In the genomic region with DNA sequence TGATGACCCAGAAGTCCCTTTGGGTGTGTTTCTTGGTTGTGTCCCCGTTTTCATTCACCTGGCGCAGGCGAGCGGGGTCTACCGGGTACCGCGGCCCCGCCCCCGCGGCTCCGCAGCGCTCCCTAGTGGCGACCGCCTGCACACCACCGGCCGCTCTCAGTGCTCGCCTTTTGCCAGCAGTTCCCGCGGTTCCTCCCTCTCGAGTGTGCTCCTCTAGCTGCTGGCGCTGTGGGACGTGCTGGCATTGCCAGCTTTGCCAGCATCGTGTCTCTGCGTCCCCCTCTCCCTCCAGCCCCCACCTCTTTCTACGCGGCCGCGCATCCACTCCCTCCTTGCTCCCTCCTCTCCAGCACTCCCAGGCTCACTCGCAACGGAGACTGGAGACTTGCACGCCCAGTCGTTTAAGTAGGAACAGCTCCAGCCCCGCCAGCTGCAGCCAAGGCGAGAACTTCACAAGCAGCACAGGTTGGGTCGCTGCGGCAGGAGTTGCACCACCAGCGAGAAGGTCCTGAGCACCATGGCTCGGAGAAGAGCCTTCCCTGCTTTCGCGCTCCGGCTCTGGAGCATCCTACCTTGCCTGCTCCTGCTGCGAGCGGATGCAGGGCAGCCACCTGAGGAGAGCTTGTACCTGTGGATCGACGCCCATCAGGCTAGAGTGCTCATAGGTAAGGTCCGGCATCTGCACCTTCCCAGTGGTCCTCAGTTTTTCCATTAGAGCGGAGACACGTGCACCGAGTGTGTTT, we compare ENCODE assay signal across 8 mouse cellular contexts. TPM values are rescaled to one million over a fixed set of nuclear protein-coding genes. Genes with fewer than 3 reads are reported as not detected.
DNase-seq lines count a peak whose midpoint lies in the region; ATAC-seq and TF ChIP-seq lines count a peak whose summit lies in the region.

TSS of gene Wif1 (plus strand) at position 135 of the 743 bp plus-strand sequence.

- peak; percentile 84 for ATAC-seq in activated CD4-positive, CD25-positive, alpha-beta regulatory T cell, adult 4 months
- peak; percentile 95 for ATAC-seq in hindbrain, postnatal 0 days

- H3K4me2 ChIP-seq in hindbrain, postnatal 0 days (ENCODE audit: low read depth, low read length): peak within 1 kb of the TSS; percentile 94

- peak; percentile 77 for TF ChIP-seq CTCF in hindbrain, postnatal 0 days (IDR thresholded peaks at IDR 0.05; ENCODE audit: low read depth)

- 1% methylated on average over 49 of the region's 49 CpGs for WGBS in hindbrain, postnatal 0 days

- peak within 1 kb of the TSS; percentile 49 for H3K4me3 ChIP-seq in hindbrain, postnatal 0 days (ENCODE audit: low read length)

- 0 out of 2 replicates have a peak, but pooled peaks cover 5% of the 10 kb centered on the region for H3K4me1 ChIP-seq in hindbrain, postnatal 0 days (ENCODE audit: insufficient read depth, low read length)

- no peak within 1 kb of the TSS for H3K27ac ChIP-seq in hindbrain, postnatal 0 days

- DNase-seq in cerebellum, postnatal 4 days (ENCODE audit: low spot score in 2 of 2): peak; percentile 63 to 83
- peak; percentile 21 for DNase-seq in gastrocnemius, adult 8-10 months (ENCODE audit: low spot score in 2 of 2)
- DNase-seq in hindbrain, postnatal 0 days (ENCODE audit: low spot score): peak; percentile 80
- DNase-seq in left cerebral cortex, postnatal 36 days (ENCODE audit: low spot score in 2 of 2): peak; percentile 41 to 66
- peak; percentile 79 for DNase-seq in mesoderm, embryonic 11.5 days (ENCODE audit: low read depth, low spot score)
- DNase-seq in right cerebral cortex, postnatal 25 days: peak; percentile 66
- DNase-seq in yolk sac, embryonic 10.5 days (ENCODE audit: low spot score): peak; percentile 65

- H3K9ac ChIP-seq in hindbrain, postnatal 0 days (replicated peaks; ENCODE audit: low read length): peak within 1 kb of the TSS; percentile 39

- intact Hi-C loops in left cerebral cortex, postnatal 36 days (cut with DNase I): loop anchor here (2.0 kb wide), 2 partner anchors 93 to 223 kb away; no protein-coding TSS in a partner anchor

- H3K27me3 ChIP-seq in hindbrain, postnatal 0 days (ENCODE audit: insufficient read depth, low read length): peaks cover 14% of the 10 kb centered on the region; the same call in 1 of the 2 replicates

- H3K9me3 ChIP-seq in hindbrain, postnatal 0 days (ENCODE audit: low read length): no peaks in the 10 kb centered on the region

- H3K36me3 ChIP-seq in hindbrain, postnatal 0 days (ENCODE audit: insufficient read depth, low read length): no peaks in the 10 kb centered on the region

RNA-seq across cellular contexts. Expression of gene Wif1, which starts in this region (rescaled TPM):
- polyA plus RNA-seq in activated CD4-positive, CD25-positive, alpha-beta regulatory T cell, adult 4 months (2017; shearing (Covaris generic)): not detected
- 1 to 10 TPM in 2 of 4 experiments, under 1 TPM in 2; 0.15 to 2.4 (median 1.0) TPM for total RNA-seq in gastrocnemius, adult 8-10 months (2022)
- total RNA-seq in hindbrain, postnatal 0 days (2014; rRNA removed): 5.4 and 6.4 TPM in 2 replicates
- polyA plus RNA-seq in hindbrain, postnatal 0 days (2015; fragmentation: Nextera tagmentation; extraction: Ambion mirVana): 9.4 and 11.7 TPM in 2 replicates
- total RNA-seq in left cerebral cortex, postnatal 36 days (2021): 1 to 10 TPM; 1.6 to 1.8 TPM

Comparison
In these comparisons a context has a peak if more than half of its experiments do, and no peak if none do; other contexts are left out.
1. RNA of gene Wif1 (polyA plus RNA-seq): 9.4 to 11.7 TPM in hindbrain, postnatal 0 days; not detected in activated CD4-positive, CD25-positive, alpha-beta regulatory T cell, adult 4 months; every median in the first group is over 10 times any median in the second.
2. Peak in ATAC-seq in activated CD4-positive, CD25-positive, alpha-beta regulatory T cell, adult 4 months; RNA of the gene not detected or under 1 TPM.
3. DNase-seq: peak in every context shown above with its lines; median percentile 80 in hindbrain, postnatal 0 days; 79 in mesoderm, embryonic 11.5 days; 73 in cerebellum, postnatal 4 days; 66 in right cerebral cortex, postnatal 25 days; 65 in yolk sac, embryonic 10.5 days; 54 in left cerebral cortex, postnatal 36 days; 21 in gastrocnemius, adult 8-10 months.